Mouse (Mus musculus) cerebellum, postnatal 10 days (tissue): ENCODE results near the gene Nadk2.

Experiments used
- DNase-seq, 2 experiments: peaks; one replicate each; pipeline ENCODE4 v3.0.0; 2021; ENCODE audit warnings: mixed read lengths in 2 of 2

Nadk2 gene

DNA sequence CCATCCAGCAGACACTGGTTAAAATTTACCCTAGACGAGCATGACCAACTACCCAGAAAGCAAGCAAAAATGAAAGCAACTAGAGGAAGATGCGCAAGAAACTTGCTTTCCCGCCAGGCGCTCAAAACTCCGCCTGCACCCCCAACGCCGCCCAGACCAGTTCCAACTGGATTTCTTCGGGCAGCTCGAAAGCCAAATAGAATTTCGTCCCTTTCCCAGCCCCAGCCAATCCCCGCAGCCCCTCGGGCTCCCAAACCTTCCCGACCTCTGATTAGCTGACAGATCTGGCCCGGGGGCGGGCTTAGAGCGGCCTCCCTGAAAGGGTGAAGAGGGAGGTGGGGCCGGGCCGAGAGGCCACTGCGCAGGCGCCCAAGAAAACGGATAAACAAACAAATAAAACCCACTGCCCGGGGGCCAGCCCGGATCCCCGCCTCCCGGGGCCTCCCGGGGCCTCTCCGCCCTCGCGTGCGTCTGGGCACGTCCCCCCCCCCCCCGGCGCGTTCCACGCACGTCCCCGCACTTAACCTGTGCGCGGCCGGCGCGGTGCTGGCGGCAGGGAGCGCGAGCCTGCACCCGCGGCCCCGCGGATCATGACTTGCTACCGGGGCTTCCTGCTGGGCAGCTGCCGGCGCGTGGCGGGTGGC lies at the start of gene Nadk2:
Gene Nadk2 (plus strand): TSS at position 349 of the 644 bp plus-strand sequence.
- peak; percentile 98 to 99 for DNase-seq

DNA sequence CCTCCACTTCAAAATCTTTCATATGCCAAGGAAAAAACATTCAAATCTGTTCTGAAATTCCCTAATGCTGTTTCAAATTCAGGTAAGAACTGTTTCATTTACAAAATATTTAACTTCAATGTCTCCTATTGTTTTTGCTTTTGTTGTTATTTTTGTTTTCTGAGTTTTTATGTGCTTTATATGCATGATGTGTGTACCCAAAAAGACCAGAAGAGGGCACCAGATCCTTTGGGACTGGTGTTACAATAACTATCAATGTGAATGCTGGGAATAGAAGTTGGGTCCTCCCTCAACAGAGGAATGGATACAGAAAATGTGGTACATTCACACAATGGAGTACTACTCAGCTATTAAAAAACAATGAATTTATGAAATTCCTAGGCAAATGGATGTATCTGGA lies 15.4 kb upstream of the Nadk2 start:
- no peak for DNase-seq

DNA sequence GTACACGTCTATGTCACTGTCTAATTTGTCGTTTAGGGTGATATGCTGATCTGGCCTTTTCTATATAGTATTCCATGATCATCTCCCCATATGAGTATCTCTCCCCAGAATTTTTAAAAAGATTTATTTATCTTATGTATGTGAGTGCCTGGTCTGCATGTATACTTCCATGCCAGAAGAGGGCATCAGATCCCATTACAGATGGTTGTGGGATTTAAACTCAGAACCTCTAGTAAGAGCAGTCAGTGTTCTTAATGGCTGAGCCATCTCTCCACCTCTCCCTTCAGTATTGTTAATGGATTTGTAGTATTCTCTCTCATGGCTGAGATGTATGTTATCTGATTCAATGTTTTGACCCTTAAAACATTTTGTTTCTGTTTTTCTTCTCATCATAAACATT lies 11.2 kb upstream of the Nadk2 start:
- no peak for DNase-seq

DNA sequence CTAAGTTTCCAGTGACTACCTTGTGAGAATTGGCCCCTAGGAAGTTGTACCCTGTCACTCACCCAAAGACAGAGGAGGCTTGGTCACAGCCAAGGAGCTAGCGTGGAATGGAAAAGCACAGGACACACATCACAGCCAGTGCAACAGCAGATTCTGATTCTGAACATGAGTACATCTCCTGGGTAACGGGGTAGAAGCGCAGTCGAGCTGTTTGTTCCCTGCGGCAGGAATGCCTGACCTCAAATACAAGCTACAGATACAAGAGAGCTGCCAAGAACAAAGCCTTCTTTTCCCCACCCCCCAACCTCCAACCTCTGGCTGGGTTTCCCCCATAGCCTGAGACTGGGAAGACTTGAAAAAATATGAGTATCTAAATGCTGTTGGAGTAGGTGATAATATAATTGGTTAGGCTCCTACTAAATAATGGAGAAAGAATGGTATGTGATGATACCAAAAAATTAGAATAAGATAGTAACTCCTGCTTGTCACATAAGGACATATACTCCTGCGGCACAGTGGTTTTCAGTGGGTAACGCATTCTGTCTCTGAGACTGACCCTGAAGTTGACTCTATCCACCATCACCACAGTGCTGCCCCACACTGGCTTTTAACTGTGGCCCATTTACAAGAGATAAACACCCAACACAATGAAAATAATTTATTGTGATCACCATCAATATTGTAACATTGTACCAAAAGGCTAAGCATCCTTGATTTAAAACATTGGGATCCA lies 9.7 kb upstream of the Nadk2 start:
- peak in 1 of 2 experiments; percentile 18 for DNase-seq

DNA sequence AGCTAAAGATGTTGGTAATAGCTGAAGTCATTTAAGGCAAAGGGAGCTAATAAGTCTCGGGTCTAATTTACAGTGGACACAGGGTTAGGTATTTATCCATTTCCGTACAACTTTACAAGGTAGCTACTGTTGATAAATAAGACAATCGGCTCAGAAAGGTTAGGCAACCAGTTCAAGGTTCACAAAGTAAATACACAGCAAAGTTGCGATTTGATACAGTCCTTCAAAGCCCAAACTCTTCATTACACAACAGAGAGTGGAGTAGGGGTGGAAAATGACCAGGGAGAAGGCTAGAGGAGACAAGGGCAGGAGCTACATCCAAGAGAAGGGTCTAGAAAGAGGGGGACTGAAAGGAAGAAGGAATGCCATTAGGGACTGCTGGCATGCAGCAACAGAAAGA lies 2.2 kb upstream of the Nadk2 start:
- no peak for DNase-seq

DNA sequence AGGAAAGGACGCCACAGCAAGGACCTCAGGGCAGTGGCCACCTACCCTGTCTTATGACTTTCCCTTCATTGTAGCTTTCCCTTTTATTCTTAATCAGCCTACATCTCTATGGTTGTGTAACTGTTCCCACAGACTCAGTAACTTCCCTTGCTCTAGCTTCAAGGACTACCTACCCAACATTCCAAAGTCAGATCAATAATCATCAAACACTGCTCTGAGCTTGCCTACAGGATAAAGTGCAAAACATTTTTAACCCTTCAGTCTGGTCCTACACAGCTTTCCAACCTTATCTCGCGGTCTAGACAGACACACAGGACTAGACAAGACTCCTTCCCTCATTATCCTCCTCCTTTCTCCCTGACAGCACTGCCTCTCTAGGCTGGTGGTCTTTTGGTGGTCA lies 707 bp upstream of the Nadk2 start:
- no peak for DNase-seq

DNA sequence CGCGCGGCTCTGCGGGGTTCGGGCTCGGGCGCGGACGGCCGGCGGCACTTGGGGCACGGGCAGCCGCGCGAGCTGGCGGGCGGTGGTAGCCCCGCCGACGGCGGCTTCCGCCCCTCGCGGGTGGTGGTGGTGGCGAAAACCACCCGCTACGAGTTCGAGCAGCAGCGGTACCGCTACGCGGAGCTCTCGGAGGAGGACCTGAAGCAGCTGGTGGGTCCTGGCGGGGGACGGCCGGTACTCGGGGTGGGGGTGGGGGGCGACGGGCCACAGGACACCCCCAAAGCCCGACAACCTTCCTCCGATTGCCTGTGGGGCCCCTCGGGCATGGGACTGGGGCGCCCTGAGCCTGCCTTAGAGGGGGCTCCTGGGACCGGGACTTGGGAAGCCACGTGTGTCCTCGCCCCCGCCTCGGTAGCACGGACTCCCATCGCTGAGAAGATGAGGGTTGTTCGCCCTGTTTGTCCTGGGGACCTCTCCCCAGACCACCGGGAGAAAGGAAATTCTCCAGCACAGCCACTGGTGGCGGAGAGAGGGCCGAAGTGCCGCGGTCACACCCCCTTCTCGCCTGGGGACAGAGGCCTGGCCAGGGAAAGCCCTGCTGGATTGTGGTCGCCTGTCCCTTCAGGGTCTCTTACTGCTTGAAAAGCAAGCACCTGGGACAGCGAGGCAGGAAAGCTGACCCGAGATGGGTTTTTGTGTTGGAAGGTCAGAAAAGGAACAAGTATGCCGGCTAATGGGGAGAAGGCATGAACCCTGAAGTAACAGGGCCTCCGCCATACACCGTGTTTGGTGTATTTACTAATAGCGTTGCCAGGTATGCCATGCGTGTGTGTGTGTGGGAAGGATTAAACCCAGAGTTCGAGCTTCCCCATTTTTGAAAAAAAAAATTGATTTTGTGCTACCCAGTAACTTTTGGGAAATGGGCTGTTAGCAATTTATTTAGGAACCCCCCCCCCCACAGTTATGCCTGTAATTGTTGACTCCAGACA lies 790 bp downstream of the Nadk2 start:
- DNase-seq: peak; percentile 67 to 74

DNA sequence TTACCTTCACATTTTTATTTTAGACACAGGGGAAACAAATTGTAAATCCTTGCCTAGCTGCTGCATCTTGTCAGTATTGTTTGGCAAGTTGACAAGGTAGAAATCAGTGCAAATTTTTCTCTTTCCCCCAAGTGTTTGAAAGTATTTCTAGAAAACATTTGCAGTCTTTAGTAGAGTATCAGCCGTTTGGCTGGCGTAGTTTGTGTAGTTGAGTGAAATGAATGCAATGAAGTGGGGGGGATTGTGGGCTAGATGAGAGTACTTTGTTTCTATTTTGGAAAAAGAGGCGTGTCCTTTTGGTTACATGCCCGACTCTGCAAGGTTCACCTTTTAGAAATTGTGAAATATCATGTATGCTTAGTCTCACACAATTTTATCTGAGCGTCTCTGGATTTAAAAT lies 1.6 kb downstream of the Nadk2 start:
- DNase-seq: no peak

DNA sequence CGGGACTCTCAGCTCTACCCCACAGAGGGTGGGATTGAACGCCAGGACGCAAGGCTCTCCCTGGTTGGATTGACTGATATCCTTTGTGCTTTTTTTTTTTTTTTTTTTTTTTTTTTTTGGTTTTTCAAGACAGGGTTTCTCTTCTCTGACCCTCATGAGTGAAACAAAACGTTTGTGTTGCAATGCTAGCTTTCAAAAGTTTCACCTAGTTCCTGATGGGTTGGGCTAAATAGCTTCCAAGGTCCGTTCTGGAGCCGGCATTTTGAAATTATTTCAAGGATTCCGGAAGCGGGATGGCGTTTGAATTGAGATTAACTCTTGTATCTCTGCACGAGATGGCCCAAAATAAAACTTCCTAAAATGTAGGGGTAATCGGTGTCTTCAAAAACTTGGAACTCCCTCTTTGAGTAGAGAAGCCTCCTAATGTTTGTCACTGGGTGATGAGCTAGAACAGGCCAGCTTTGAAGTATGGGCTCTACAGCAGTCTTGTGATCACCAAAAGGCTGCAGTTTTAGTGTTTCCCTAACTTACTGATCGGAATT lies 2.1 kb downstream of the Nadk2 start:
- no peak for DNase-seq

DNA sequence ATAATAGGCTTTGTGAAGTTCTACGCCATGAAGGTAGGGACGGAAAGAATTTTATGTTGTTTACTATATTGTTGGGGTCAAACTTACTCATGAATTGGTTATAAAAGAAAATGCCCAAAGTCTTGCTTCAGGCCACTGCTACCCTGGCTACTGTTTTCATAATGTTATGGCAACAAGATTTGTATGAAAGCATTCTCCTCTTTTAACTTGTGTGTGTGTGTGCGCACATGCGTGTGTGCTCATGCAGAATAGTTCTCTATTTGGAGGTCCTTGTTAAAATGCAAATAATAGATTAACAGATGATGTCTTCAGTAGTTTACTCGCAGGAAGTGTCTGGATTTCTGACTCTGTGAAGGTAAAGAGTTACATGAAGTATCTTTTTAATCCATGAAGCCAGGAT lies 2.6 kb downstream of the Nadk2 start:
- DNase-seq: no peak

DNA sequence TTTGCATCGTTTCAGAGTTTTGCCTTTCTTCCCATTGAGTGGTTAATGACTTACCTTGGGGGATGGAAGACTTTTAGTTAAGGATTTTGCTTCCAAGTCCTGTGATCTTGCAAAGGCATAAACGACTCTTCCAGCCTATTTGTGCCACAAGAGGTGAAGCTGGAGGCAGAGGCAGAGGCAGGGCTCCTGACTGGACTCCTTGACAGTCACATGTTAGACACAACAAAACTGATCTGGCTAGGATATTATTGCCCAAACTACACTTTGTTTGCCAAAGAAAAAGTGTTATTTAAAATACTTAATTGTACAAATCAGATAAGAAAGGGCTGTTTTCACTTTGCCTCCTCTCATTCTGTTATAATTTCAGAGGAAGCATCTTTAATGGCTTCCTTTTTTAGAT lies 3.1 kb downstream of the Nadk2 start:
- no peak for DNase-seq

DNA sequence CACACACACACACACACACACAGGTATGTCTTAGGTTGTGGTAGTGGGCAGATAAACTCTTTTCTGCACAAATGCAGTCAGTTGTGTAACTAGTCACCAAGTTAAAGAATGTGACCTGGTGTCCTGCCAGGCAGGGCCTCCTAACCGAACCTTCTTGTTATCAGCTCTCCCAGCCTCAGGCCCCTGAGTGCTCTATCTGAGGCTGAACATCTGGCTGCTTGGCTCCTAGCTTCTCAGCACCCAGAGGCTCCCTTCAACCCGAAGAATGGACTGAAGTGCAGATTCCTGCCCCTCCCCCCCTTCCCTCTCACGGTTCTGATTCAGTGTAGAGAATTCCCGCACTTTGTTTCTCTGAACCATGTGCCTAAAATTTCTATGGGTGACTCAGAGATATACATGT lies 3.6 kb downstream of the Nadk2 start:
- no peak for DNase-seq

DNA sequence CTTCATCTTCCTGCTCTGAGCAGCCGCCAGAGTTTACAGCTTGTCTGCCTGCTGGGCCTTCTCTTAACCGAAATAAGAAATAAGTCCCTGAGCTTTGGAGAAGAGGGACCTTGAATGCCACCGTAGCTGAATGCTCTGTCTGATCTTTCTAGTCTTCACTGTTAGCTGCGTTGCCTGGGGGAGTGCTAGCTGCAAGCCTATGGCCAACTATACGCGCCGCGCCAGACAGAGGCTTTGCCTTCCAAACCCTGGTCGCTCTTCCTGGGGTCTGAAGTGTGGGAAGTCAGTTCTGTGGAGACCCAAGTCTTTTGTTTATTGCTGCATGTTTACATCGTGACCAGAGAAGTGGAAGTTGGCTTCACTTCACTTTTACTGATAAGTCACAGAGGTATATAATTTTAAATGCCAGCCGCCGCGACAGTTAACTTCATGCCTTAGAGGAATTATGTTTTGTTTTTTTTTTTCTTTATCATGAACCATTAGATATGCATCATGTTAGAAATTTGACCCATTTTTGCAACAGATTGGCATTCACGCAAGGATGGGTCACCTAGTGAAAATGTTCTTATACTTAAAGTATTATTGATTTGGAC lies 4.6 kb downstream of the Nadk2 start:
- DNase-seq: no peak

DNA sequence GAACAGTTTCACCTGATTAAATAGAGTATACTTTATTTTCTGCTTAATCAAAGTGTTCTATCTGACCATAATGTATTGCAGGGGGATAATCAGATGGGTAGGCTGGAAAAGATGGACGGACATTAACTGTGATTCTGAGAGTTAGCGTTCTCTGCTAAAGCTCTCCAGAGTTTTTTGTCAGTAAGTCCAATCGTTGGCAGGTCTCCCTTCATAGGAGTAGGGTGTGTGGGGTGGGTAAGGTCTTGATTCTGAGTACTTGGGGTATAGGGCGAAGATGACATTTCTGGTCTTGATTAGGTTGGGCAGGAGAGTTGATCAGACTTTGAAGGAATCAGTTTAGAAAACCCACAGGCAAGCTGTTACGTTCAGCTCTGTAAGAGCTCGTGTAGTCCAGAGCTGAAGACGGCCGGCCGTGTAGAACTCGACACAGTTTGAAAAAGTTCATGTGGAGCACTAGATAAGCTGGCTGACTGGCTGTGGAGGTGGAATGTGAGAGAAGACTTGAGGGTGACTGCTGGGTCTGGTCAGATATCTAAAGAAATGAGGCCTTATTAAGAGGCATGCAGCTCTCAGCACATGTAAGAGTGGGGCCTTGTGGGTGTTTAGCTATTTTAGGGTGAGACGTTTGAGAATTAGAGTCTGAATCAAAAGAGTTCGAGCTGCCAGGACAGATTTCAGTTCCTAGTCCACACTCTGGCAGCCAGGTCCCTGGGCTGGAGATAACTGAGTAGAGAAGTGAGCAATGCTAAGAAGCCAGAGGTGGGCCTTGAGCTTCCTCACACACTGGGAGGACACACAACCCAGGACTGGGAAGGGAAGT lies 7.6 kb downstream of the Nadk2 start:
- no peak for DNase-seq

DNA sequence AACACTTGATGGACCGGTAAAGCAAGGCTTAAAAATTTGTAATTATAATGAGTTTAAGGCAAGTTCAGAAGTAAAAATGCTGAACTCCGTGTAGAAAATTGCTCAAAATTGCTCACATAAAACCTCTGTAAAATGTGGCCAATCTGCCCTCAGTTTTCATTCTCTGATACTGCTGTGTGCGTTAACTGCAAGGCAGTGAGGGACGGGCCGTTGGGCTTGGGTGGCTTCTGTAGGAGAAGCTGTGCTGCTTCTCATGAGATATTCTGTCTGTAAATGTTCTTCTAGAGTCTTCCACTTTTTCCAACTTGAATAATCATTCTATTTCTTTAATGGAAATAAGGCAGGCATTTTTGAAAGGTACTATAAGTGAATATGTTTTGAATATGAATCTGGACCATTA lies 8.6 kb downstream of the Nadk2 start:
- DNase-seq: no peak

DNA sequence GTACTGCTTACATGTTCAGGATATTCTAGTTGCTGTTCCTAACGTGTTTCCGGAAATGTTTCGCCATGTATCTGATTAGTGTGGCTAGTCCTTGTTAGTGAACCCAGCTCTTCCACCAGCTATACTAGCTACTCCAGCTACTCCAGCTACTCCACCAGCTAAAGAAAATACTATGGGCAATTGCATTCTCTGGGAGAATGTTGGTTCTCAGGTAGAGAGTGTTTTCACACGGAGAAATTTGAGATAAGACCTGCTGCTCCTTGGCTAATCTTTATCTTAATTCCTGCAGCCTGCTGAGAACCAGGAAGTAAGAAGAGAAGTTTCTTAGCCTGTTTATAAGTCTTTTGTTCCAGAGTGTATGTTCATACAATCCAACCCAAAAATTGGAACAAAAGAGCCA lies 9.1 kb downstream of the Nadk2 start:
- DNase-seq: no peak

DNA sequence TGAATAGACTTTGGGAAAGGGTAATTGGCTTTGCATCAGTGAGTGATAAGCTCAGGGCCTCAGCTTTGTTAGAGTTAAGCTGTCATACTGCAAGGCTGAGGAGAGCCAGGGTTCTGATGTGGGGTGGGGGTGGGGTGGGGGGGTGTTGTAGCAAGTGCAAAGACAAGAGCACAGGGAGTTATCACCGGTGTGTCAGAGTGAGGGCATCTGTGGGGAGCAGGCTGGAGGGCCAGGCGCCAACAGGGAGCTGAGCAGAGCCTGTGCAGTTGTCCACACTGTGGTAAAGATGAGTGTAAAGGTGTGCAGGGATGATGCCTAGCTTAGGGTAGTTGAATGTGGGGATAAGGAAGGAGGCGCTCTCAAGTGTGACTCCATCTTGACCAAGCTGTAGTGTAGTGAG lies 10.2 kb downstream of the Nadk2 start:
- no peak for DNase-seq

DNA sequence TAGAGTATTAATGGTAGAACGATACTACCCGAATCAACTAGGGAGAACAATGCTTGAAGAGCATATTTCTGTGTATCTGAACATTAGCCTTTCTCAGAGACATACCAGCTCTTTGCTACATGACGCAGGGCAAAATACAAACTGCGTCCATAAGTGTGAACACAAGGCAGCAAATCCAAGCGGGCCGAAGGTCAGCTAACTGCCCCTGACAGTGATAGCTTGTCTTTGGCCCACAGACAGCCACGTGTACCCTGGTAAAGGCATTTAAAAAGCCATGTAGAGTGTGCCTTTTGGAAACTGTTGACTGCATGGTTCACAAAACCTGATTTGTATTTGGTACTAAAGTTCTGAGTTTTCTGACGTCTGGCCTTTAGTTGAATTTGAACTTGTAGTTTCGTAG lies 11.7 kb downstream of the Nadk2 start:
- no peak for DNase-seq

DNA sequence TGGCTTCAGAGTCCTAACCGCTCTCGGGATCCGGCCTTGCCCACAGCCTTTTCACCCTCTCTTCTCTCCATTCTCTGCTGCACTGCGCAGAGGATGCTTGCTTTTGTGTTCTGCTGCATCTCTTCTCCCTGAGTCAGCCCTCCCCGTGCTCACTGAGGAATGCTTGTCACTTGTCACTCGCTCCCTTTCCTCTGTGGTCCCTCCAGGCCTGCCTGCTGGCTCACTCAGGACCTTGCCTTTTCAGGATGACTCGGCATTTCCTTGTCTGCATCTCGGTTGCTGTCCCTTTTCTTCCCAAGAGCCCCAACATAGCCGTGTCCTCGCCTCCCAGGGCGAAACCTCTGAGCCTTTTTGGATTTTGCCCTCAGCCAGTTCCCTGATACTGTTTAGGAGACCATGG lies 15.8 kb downstream of the Nadk2 start:
- DNase-seq: no peak

DNA sequence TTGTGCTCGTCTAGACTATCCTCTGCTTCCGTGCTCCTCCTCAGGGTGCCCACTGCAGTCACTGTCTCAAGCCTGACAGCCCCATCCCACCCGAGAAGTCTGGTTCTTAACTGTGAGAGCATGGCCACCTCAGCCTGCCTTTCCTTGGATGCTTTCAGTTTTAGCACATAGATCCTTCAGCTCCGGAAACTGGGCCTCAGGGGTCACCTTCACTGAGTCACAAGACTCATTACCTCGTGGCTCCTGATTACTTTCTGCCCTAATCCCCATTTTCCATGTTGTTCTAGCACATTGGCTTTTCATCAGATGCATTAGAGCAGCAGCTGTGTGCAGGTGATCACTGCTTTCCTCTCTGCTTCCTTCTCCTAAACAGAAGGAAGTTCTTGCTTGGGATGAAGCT lies 16.4 kb downstream of the Nadk2 start:
- no peak for DNase-seq

DNA sequence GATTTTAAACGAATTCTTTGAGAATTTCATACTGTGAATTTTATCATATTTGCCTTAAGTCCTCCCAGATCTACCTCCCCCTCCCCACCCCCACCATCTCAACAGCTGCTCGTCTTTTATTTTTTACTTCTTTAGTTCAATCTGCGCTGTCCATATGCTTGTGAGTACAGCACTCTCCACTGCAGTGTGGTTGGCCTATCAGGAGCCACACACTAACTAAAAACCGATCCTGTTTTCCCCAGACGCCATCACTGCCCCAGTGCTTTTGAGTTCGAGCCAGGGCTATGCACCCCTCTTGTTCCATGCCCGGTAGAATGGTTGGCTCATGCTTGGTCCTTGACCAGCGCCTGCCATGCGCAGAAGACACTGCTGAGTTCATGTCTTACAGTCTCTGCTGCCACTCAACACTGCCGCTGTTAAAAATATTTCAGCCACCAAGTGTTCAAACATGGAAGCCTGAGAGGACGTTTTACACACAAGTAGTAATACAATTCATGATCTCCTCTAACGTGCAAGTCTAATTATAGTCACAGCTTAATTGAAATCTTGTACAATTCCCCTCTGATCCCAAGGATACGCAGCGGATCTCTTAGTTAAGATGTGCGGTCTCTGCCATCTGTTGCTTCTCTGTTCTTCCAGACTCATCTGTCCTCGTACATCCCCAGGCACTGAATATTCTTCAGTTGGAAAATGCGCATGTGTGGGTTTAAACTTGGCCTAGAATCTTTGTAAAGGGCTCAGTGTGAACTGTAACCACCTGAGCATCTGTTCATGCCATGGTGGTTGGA lies 17.0 kb downstream of the Nadk2 start:
- no peak for DNase-seq
